Mouse (Mus musculus) testis, adult 2 months (tissue): ENCODE data around the gene Sncg.

Source experiments
- CTCF ChIP-seq: fragments of 200-500 bp; IDR thresholded peaks from 2 replicates; pipeline ENCODE4 v1.5.1; 2012; ENCODE audit warnings: low read depth, mild to moderate bottlenecking, inconsistent platforms, low read length, moderate library complexity; ENCODE audit not compliant: control insufficient read depth, insufficient read depth, insufficient replicate concordance
- POLR2A ChIP-seq: fragments of 200-500 bp; IDR thresholded peaks from 2 replicates; pipeline ENCODE4 v1.6.1; 2012; ENCODE audit warnings: low read depth, mild to moderate bottlenecking, inconsistent platforms, low read length, moderate library complexity; ENCODE audit not compliant: control insufficient read depth

DNA sequence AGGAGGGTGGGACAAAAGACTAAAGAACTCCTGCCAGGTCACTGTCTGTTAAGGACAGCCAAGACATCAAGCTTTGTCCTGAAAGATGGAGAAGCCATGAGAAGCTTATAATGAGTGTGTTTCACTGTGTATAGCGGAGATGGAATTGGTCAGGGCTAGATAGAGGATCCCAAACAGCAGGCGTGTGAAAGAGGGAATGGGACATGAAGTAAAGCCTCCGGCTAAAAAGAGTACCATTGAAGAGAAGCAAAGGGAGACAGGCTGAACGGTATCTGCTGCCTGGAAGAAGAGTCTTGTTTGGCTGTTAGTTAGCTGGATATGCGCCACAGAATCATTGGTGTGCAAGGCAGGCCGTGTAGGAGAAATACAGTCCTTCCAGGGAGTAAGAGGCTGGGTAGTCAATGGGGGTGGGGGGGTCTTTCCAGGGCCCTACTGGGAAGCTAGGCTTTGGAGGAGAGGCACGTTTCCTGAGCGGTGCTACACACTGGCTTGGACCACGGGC is 43.9 kb downstream of the Sncg start:
- TF ChIP-seq POLR2A (no peak), CTCF (no peak)
